Mouse (Mus musculus): ENCODE measurements around the gene Ccdc177.

The Ccdc177 gene

GRCm38 (mm10) chr12:80734526-80735470 is 25.7 kb downstream of the Ccdc177 start:
- no peak for DNase-seq

GRCm38 (mm10) chr12:80730567-80730966 is 29.9 kb downstream of the Ccdc177 start:
- peak; percentile 76 for DNase-seq

- DNase-seq: no peak
Measured at GRCm38 (mm10) chr12:80729758-80730530, 30.5 kb downstream of the Ccdc177 start.

- no peak for DNase-seq
Measured at GRCm38 (mm10) chr12:80728814-80729213, 31.7 kb downstream of the Ccdc177 start.

GRCm38 (mm10) chr12:80728207-80728606 is 32.3 kb downstream of the Ccdc177 start:
- no peak for DNase-seq

GRCm38 (mm10) chr12:80724853-80725559 is 35.5 kb downstream of the Ccdc177 start:
- peak; percentile 71 for DNase-seq

- DNase-seq: no peak
Measured at GRCm38 (mm10) chr12:80721458-80721857, 39.0 kb downstream of the Ccdc177 start.

GRCm38 (mm10) chr12:80720507-80720906 is 40.0 kb downstream of the Ccdc177 start:
- no peak for DNase-seq

GRCm38 (mm10) chr12:80719141-80719540 is 41.3 kb downstream of the Ccdc177 start:
- DNase-seq: no peak

- DNase-seq: no peak
Measured at GRCm38 (mm10) chr12:80715915-80716314, 44.6 kb downstream of the Ccdc177 start.

- no peak for DNase-seq
Measured at GRCm38 (mm10) chr12:80706915-80707604, 53.4 kb downstream of the Ccdc177 start.

- DNase-seq: no peak
Measured at GRCm38 (mm10) chr12:80706208-80706914, 54.1 kb downstream of the Ccdc177 start.
